Mouse (Mus musculus): Measurements from ENCODE around the gene Cd44. TPM values are rescaled to one million over a fixed set of nuclear protein-coding genes. Genes with fewer than 3 reads are reported as not detected.

Cd44 gene
- 54.6 and 84.8 TPM in 2 replicates for total RNA-seq (2021)
- long read RNA-seq, experiment 1, transcript Cd44-203 (9 exons, 2,848 nt): major isoform, 18 of 30 reads
- long read RNA-seq, experiment 1, partial matches to known transcripts: 11 of 30 reads
- long read RNA-seq, experiment 1, other reads (novel, unspliced or antisense): 1 of 30 reads
- long read RNA-seq, experiment 2, transcript Cd44-203 (9 exons, 2,848 nt): major isoform, 7 of 14 reads
- long read RNA-seq, experiment 2, partial matches to known transcripts: 3 of 14 reads
- long read RNA-seq, experiment 2, other reads (novel, unspliced or antisense): 4 of 14 reads

DNA sequence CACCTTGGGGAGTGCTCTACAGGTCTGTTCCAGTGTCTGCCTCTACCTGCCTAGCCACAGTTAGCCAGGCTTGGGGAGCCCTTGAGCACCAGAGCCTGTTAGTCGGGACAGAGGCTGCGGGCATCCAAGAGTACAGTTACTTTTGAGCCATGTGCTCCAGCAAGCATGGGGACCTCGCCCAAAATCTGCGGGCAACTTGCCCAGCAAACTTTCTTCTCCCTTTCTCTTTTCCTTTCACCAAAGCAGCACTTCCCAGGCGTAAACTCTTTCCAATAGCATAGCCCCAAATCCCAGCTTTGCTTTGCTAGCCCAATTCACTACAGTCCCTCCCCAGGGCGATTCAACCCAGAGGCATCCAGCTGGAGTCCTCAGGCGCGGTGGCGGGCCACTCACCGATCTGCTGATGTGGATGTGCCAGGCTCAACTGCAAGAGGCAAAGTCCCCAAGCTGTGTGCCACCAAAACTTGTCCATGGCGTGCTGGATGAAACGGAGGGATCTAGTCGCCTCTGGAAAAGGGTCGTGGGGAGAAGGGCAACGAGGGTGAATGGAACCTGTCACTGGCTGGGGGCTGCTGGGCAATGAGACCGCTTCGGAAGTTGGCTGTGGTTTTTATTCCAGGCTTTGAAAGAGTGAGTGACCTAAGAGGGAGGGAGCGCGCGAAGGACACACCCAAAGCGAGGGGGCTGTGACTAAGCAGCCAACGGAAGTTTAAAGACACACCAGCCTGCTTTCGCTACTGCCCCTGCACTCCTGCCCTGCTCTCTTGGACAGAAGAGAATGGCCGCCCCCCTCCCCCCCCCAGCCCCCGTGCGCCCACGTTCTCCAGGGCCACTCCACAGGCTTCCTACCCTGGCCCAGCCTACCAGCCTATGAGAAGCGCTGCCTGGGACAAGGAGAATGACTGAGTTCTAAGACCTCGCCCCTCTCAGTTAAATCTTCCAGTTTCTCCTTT, at the start of gene Cd44:
Cd44 (minus strand) TSS at position 791 of the 953 bp plus-strand sequence.
- peak; percentile 81 for DNase-seq

DNA sequence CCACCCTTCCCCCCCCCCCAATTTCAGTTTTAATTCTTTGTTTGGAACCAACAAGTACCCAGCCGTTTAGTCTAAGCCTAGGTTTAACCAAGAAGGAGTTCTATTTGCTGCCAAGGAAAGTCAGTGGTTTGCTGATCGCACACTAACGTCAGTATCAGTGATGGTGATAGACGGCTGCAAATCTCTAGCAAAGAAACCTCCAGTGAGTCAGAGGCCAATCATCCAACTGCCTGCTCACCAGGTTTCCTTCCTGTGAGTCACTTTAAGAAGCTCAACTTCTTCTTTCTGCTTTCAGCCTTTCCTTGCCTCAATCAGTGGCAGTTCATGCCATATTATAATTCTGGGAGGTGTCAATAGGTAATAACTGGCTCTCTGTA, 47.0 kb upstream of the Cd44 start:
- no peak for DNase-seq

DNA sequence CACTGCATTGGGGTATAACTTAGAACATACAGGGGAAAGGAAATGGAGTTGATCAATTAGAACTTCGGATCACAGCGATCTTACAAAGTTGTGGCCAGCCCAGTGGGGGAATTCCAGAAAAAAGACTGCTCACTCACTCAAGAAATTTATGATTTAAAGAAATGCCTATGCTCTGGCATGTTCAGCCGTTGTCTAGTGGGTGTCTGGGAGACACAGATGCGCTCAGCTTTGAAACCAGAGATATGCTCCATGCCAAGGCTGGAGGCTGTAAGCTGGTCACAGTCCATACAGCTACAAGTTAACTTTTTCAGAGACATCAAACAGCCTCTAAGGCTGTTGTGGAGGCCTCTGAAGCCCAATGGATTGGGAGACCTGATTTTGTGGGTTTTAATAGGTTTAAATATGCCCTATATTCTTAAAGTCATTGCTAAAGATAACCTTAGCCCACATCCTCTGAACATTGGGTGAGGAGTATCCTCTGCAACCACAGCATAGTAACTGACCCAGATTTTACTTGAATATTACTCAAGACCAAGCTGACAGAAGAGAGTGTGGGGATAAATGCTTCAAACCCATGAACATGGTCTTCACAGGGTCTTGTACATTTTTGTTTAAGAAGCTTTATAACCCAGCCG, 46.5 kb upstream of the Cd44 start:
- DNase-seq: no peak

DNA sequence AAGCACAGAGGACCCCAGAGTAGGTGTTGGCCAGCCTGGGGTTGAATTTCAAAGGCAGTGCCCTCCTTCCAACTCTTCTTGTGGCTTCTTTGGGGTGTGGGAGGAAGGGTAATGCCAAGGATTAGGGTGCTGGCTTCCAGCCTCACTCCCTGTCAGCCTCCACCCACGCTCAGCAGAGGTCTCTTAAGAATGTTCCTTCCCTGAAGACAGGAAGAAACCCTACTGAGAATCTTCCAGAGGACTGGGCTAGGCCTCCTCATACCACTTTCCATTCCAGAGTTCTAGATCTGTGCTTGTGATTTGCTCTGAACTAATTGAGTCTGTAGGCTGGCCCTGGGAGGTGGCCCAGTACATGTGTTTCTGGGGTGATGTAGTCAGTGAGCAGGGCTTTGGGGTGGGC, 43.6 kb upstream of the Cd44 start:
- DNase-seq: no peak

DNA sequence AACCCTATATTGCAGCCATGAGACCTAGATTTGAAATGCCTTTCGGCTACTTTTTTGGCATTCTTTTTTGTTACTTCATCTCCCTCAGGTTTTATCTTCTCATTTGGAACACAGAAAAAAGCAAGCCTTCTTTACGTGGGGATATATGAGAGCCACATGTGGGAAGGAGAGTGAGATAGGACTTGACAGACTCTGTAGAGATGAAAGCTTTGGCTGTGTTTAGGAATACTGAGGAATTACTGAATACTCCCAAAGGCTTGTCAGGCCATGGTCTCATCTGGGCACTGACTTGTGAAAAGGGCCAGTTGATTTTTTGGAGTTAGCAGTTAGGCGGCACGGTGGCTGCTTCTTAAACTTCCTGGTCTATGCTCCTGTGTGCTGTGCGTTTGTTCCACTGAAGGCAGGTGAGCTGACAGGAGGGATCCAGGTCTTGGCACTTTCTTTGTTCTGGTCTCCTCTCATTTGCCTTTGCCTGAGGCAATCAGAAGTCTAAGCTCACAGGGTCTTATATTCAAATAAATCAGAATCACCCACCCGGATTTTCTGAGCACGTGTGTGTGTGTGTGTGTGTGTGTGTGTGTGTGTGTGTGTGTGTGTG, 43.0 kb upstream of the Cd44 start:
- no peak for DNase-seq

DNA sequence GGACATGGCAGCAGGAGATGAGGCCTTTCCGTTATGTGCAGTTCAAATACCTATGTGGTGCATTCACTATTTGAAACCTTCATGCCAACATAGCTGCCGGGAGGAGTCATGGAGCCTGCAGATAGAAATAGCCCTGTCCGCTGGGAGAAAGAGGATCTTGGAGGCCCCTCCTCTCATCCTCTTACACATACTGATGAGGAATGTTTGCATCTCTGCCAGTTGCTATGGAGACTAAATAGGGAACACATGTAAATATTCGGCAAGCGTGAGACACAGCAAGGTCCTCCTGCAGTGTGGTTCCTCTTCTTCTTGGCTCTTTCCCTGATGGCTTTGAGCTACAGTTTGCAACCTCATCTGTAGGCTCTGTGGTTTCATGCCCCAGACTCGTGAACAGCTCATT, 42.5 kb upstream of the Cd44 start:
- no peak for DNase-seq

DNA sequence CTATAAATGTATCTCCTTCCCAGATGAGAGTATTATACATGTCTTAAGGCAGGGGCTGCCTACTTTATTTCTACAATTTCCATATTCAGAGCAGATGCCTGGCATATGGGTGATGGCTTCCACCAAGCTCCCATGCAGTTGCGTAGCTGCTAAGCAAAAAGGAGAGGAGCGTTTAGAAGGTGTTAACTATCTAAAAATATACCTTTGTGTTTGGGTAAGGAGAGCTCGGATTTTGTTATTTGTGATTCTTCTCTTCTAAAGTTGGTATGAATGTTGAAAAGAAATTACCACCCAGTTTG, 41.3 kb upstream of the Cd44 start:
- DNase-seq: no peak

DNA sequence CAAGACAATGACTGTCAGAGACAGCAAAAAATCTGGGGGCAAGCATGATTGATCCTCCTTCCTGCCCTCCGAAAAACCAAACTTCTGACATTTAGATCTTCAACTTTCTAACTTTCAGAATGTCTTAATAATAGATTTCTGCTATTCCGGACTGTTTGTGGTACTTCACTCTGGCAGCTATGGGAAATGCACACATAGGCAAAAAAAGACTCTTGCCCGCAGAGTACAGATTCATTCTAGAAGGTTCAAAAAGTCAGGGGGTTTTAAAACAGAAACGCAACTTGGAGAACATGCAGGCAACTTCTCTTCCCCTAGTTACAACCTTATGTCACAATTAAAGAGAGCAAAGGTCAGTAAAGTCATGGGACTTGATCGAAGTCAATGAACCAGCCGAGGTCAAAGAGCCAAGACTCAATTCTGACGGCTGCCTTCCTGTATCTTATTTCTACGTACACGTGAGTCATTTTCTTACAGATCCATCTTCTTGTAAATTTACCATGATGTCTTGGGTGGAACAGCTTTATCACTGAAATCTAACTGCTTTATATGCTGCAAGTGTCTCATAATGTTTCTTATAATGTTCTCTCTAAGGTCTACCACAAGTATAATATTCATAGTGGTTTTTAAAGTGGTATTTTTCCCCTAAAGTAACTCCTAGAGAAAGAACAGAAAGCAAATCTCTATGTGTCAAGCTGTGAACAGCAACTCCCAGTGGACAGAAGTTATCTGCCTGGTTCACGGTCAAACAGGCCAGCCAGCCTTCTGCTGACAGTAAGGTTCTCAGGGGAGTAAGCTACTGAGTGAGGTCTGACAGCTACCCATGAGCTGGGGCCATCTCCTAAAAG, 40.7 kb upstream of the Cd44 start:
- no peak for DNase-seq

DNA sequence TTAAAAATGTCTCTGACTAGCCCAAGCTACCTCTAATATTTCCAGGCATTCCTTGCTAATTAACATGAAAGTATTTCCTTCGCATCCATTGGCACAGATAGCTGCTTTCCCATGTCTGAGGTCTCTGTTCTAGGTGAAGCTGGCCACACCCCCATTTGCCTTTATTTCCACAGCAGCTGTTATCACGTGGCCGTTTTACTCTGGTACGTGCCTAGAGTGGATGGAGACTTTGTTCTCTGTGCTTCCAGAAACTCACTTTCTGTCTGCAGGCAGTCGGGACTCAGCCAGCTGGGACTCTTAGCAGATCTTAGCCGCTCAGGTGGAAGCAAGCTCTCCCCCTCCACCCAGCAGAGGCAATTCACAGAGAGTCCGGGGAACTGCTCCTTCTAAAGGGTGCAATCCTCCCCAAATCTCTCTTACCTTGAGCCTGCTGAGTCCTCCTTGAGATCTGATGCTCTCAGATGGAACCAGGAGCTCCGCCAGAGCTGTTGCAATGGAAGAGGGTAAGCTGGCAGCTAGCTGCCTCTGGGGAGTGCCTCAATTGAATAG, 39.4 kb upstream of the Cd44 start:
- peak; percentile 12 for DNase-seq

DNA sequence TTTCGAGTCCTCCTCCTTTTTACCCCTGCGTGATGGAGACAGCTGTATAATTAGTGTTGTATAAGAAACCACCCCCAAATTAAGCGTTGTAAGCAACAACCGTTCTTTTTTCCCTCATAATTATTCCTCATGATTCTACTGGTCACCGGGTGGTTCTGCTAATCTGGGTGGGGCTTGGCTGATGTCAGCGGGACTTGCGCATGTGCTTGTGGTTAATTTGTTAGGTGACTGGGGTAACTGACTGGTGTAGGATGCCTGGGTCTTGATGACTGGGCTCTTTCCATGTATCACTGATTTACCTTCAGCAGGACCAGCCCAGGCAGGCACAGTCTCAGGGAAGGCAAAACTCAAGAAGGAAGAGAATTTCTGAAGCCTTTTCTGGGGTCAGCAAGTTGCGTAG, 38.7 kb upstream of the Cd44 start:
- DNase-seq: no peak

DNA sequence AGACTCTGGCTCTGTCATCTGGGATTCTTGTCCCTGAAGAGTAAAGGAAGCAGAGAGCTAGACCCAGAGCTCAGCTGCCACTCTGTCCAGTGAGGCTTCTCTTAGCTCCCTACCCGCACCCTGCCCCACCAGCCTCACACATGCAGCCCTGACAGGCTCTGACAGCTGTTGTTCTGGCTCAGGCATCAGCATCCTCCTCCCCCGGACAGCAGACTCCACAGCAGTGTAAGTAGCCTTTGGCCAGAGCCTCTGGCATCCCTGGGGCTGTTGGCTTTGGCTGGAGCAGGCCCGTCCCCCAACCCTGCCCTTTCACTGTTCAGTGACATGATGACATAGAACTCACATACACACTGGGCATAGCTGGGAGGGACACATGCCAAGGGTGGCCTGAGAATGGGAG, 35.4 kb upstream of the Cd44 start:
- DNase-seq: no peak

DNA sequence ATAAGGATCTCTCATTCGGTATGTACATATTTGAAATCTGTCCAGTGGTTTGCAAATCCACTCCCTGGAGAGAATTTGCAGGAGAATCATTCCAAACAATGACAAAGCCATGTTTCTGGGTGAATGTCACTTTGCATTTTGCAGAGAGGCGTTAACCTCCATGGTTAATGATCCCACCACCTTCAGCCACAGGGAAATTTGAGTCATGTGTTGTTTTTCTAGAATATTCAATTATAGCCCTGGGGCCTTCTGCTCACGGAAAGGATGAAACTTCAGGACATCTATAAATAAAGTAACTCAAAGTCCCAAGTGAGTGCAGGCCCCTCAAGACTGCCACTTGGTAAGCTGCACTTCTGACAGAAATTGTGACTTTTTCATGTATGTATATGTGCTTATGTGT, 33.4 kb upstream of the Cd44 start:
- no peak for DNase-seq

DNA sequence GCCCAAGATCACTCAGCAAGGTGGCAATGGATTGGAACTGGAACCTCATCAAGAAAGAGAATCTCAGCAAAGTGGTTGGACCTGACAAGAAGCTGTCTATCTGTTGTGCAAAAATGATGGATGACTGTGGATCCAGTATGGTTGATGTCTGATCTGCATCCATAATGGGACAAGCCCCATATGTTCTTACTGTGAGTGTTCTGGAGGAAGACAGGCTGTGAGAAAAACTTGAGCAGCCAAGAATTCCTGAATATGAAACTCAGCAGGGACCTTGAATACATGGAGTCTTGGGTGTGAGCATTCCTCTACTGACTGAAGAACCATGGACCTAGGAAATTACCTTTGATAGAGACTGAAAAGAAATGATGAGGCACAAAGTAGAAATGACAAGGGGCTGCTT, 32.3 kb upstream of the Cd44 start:
- DNase-seq: no peak

DNA sequence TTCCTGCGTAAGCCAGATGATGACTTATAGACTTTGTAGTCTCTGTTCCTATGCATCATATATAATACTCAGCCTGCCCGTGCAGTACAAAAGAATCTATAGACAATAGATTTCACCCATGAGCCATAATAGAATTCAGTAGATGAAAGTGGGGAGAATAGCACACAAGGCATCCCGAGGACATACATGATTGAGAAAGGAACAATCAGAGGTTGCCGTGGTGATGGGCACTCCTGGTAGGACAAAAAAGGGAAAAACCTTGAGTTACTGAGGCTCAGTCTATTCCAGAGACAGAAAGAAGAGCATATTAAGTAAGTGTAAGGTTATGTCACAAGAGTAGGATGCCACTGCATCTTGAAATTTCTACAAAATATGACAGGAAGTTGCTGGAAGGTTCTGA, 31.7 kb upstream of the Cd44 start:
- DNase-seq: no peak

DNA sequence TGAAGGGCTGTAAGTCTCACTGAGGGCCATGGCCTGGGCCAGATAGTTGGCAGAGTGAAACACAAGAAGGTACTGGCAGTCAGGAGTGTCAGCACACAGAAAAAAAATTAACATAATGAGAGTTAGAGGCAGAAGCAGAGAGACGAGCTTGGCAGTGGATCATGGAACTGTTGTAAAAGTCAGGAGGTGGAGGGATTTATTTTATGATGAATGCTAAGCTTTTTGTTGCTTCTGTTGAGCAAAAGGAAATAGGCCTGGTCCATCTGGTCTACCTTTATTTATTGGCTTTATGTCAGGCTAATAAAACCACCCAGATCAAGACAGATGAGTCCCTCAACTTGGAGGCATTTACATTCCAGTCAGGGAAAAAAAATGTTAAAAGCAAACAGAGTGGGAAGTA, 31.2 kb upstream of the Cd44 start:
- no peak for DNase-seq

DNA sequence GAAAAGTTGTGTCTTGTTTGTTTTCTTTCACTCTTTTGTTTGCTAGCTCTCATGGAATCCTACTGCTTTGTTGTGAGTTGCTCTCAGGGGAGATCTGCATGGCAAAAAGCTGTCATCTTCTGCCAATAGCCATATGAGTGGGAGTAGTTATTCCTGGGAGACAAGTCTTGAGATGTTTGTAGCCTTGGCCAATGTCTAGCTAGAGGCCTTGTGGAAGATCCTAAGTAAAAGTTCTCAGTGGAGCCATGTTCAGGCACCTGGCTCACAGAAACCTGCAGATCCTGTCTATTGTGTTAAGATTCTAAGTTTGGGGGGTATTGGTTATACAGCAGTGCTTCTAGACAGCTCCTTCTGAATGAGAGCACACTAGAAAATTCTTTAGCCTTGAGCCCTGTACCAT, 26.7 kb upstream of the Cd44 start:
- DNase-seq: no peak

DNA sequence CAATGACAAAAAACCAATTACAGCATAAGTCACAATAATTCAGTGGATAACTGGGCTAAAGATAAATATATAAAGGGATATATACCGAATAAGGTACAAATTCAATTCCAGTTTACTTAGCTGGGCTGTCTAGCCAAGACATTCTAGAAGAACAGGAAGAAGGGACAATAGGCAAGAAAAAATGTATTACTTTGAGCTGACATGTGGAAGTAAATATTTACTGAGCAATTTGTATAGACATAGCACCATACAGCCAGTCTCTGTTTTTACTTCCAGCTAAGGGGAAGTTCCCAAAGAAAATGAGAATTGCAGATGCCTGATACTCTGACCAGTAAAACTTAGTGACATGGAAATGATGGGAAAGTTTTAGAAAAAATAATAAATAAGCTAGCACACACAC, 23.0 kb upstream of the Cd44 start:
- no peak for DNase-seq

DNA sequence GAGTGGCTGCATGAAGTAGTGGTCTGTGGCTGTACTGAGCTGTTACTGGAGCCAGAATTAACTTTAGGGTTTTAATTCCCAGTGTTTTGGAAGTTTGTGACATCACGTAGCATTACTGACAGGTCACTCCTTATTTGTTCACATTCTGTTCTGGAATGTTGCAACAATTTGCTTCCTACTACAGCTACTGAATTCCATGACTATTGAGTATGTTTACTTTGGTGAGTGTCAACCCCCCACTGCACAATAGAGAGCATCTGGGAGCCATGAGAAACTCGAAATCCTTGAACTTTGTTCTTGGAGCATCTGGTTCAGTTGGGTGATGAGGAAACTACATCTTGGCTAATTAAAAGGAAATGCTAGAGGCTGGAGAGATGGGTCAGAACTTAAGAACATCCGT, 22.2 kb upstream of the Cd44 start:
- DNase-seq: no peak

DNA sequence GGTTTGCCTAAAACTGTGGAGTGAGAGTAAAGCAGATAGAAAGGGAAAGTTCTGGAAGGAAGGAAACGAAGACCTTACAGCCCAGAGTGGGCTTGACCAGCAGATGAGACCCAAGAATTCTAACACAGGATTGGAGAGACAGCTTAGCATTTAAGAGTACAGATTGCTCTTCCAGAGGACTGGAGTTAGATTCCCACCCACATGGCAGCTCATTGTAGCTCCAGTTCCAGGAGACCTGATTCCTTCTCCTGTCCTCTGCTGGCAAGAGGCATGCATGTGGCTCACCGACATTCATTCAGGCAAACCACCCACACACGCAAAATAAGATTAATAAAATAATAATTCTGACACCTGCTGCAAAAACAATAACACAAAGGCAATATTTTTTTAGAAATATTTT, 20.6 kb upstream of the Cd44 start:
- no peak for DNase-seq

DNA sequence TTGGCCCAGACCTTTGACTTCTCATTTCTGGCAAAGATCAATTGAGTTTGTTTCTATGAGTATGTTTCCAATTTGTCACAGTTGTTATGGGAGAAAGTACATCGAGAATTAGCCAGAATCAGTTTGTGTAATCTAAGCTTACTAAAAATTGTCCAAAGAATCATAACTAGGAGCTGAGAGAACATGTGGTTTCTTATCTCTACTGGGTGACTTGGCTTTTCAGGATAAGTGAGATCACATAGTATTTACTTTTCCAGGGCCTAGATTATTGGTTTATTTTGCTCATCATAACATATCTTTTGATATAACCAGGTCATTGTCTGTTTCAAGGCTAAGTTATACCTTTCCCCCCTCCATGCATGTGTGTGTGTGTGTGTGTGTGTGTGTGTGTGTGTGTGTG, 16.8 kb upstream of the Cd44 start:
- no peak for DNase-seq

DNA sequence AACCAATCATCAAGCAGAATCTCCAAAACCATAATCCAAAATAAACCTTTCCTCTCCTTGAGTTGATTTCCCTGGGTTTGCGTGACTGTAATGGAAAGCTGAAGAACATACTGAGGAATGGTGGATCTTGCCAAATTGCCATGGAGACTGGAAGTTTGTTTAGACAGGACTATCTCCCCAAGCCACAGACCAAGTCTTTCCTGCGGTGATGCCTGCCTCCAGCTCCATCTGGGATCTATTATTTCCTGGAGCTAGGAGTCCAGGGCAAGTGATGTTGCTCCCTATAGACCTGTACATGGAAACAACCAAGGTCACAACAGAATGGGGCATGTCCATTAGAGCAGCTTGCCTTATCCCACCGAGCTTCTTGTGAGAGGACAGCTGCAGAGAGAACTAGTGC, 15.1 kb upstream of the Cd44 start:
- no peak for DNase-seq

DNA sequence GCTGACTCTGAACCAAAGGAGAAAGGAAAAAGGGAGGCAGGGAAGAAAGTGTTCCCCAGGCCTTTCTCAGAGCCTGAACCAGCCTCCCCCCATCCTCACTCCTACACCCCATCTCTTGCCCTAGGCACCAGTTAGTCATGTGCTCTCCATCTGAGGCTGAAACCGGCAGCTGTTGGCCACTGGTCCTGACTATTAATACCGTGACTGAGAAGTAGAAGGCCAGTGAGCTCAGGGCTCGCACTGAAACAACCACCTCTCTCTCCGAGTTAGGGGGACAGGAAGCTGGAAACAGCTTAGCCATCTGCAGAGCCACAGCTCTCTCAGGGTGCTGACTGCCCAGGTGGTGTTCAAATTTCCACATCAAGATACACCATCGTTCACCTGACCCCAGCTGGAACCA, 13.2 kb upstream of the Cd44 start:
- DNase-seq: no peak

Data from adrenal gland, postnatal 14 days (tissue).